Mouse (Mus musculus) hindbrain, embryonic 16.5 days (tissue): ENCODE measurements at regions not wholly inside any gene's neighbourhood (a gene's known extent, or its start where the extent isn't known, plus 50 kb on each side); places are given as distances from the start of the nearest gene placed in this dataset.

Source experiments
- ATAC-seq: fragments of 200-750 bp; cut with Nextera tagmentation; 2 replicates; pipeline ENCODE4 v1.8.0; 2017; ENCODE audit warnings: moderate TSS enrichment, moderate library complexity
- H3K27ac ChIP-seq: fragments of 300-500 bp; sonication (generic); 2 replicates; pipeline ENCODE4 v1.5.1; 2014; ENCODE audit warnings: low read depth, mild to moderate bottlenecking, control low read depth, low read length, moderate library complexity
- H3K27me3 ChIP-seq: fragments of 300-500 bp; sonication (generic); replicated peaks from 2 replicates; pipeline ENCODE4 v1.6.1; 2014; ENCODE audit warnings: low read length; ENCODE audit not compliant: control insufficient read depth, insufficient read depth
- H3K36me3 ChIP-seq: fragments of 300-500 bp; sonication (generic); 2 replicates; pipeline ENCODE4 v1.6.1; 2014; ENCODE audit warnings: mild to moderate bottlenecking, low read length, moderate library complexity, mixed read lengths; ENCODE audit not compliant: control insufficient read depth, insufficient read depth
- H3K4me1 ChIP-seq: fragments of 300-500 bp; sonication (generic); 2 replicates; pipeline ENCODE4 v1.6.1; 2014; ENCODE audit warnings: low read depth, low read length; ENCODE audit not compliant: control insufficient read depth, insufficient read depth
- H3K4me2 ChIP-seq: fragments of 300-500 bp; sonication (generic); 2 replicates; pipeline ENCODE4 v1.6.1; 2014; ENCODE audit warnings: mild to moderate bottlenecking, low read length, control low read depth, moderate library complexity
- H3K4me3 ChIP-seq: fragments of 300-500 bp; sonication (generic); 2 replicates; pipeline ENCODE4 v1.5.1; 2014; ENCODE audit warnings: mild to moderate bottlenecking, low read length, control low read depth, moderate library complexity
- H3K9ac ChIP-seq: fragments of 300-500 bp; sonication (generic); 2 replicates; pipeline ENCODE4 v1.6.1; 2014; ENCODE audit warnings: low read depth, mild to moderate bottlenecking, control low read depth, low read length, moderate library complexity
- H3K9me3 ChIP-seq: fragments of 300-500 bp; sonication (generic); 2 replicates; pipeline ENCODE4 v1.6.1; 2014; ENCODE audit warnings: mild to moderate bottlenecking, low read length, moderate library complexity; ENCODE audit not compliant: control insufficient read depth
- WGBS: fragments of 180-500 bp; shearing (Covaris S2); extraction: QIAGEN DNeasy Blood & Tissue Kit; methylation state at CpG from one replicate; pipeline ENCODE4 v1.1.7; 2014; 5-methylcytosine and 5-hydroxymethylcytosine counted together

DNA sequence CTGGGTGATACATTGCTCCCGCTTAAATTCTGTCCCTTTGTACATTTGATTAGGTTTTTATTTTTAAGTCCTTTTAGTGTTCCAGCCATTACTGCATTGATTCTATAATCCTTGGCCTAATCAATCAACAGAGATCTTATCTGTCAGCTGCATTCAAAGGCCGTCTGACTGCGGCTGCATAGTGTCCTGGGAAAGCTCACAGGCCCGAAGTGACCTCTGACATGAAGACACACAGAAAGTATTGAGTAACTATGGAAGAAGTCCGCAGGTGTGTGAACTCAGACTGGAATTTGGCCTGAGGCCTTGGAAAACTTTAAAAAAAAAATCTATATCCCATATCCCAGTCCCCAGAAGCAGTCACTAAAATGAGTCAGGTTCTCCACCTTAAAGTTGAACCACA is 67.4 kb upstream of the Ptpn13 start:
- no peaks in the 10 kb centered on the region for H3K36me3 ChIP-seq
- ATAC-seq = no peak
- H3K27ac ChIP-seq = no peak overlapping the region
- H3K4me1 ChIP-seq = peaks cover 8% of the 10 kb centered on the region
- no peak overlapping the region for H3K4me2 ChIP-seq
- H3K9ac ChIP-seq = no peak overlapping the region
- H3K4me3 ChIP-seq = no peak overlapping the region
- peaks cover 2% of the 10 kb centered on the region; the same call in 1 of the 2 replicates for H3K27me3 ChIP-seq
- no peaks in the 10 kb centered on the region for H3K9me3 ChIP-seq
- WGBS = 80% methylated on average over 5 of the region's 5 CpGs

DNA sequence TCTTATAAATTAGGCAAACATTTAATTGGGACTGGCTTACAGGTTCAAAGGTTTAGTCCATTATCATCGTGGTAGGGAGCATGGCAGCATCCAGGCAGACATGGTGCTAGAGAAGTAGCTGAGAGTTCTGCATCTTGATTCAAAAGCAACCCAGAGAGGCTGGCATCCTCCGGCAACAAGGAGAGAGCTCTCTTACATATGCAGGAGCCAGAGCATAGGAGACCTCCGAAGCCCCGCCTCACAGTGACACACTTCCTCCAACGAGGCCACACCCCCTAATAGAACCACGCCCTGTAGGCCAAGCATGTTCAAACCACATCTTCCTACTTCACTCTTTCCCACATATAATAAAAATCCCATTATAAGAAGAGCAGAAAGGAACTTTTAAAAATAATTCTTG is 68.5 kb upstream of the Ptpn13 start:
- no peak overlapping the region for H3K9ac ChIP-seq
- WGBS = 54% methylated on average over 6 of the region's 6 CpGs
- peaks cover 6% of the 10 kb centered on the region for H3K9me3 ChIP-seq
- H3K4me2 ChIP-seq = peak overlapping the region; percentile 60
- peak; percentile 67; the same call in 1 of the 2 replicates for ATAC-seq
- no peak overlapping the region for H3K27ac ChIP-seq
- peaks cover 8% of the 10 kb centered on the region for H3K4me1 ChIP-seq
- no peak overlapping the region for H3K4me3 ChIP-seq
- H3K27me3 ChIP-seq = peaks cover 2% of the 10 kb centered on the region; the same call in 1 of the 2 replicates
- no peaks in the 10 kb centered on the region for H3K36me3 ChIP-seq

- Histone ChIP-seq H3K27ac (no peak overlapping the region), H3K27me3 (peaks cover 2% of the 10 kb centered on the region; the same call in 1 of the 2 replicates), H3K9ac (peak overlapping the region; percentile 51), H3K4me1 (peaks cover 8% of the 10 kb centered on the region), H3K4me2 (peak overlapping the region; percentile 60), H3K4me3 (peak overlapping the region; percentile 28), H3K36me3 (no peaks in the 10 kb centered on the region), H3K9me3 (peaks cover 7% of the 10 kb centered on the region)
- 13% methylated on average over 21 of the region's 21 CpGs for WGBS
- ATAC-seq = peak; percentile 65
Observed at GRCm38 (mm10) chr5:103355372-103356300, 69.4 kb upstream of the Ptpn13 start.

DNA sequence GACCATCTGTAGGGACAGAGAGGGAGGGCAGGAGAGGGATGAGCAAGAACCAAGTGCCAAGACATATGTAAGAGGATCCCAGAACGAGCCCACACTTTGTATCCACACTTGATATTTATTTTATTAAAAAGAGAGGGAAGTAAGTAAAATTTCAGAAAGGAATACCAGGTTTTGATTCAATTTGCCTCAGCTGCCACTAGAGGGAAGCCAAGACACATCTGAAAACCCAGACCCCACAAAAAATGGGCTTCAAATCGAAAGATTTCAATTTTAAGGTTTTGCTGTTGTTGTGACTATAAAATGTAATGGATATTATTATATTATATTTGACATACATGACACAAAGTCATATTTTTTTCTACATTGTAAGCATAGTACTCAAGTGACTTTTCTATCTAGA is 81.1 kb upstream of the Ptpn13 start:
- WGBS = 25% methylated on average over 2 of the region's 2 CpGs
- no peak overlapping the region for H3K4me2 ChIP-seq
- H3K4me3 ChIP-seq = no peak overlapping the region
- H3K27ac ChIP-seq = no peak overlapping the region
- no peaks in the 10 kb centered on the region for H3K27me3 ChIP-seq
- H3K9ac ChIP-seq = no peak overlapping the region
- ATAC-seq = no peak
- peaks cover 7% of the 10 kb centered on the region for H3K4me1 ChIP-seq
- no peaks in the 10 kb centered on the region for H3K36me3 ChIP-seq
- H3K9me3 ChIP-seq = peaks cover 5% of the 10 kb centered on the region; the same call in 1 of the 2 replicates

- Histone ChIP-seq H3K27me3 (no peaks in the 10 kb centered on the region), H3K4me1 (peaks cover 12% of the 10 kb centered on the region), H3K4me3 (no peak overlapping the region), H3K36me3 (no peaks in the 10 kb centered on the region), H3K9me3 (peaks cover 5% of the 10 kb centered on the region; the same call in 1 of the 2 replicates), H3K4me2 (no peak overlapping the region), H3K27ac (no peak overlapping the region), H3K9ac (no peak overlapping the region)
- 19% methylated on average over 3 of the region's 3 CpGs for WGBS
- ATAC-seq = peak; percentile 74; the same call in 1 of the 2 replicates
Observed at GRCm38 (mm10) chr5:103341456-103341855, 83.5 kb upstream of the Ptpn13 start.

DNA sequence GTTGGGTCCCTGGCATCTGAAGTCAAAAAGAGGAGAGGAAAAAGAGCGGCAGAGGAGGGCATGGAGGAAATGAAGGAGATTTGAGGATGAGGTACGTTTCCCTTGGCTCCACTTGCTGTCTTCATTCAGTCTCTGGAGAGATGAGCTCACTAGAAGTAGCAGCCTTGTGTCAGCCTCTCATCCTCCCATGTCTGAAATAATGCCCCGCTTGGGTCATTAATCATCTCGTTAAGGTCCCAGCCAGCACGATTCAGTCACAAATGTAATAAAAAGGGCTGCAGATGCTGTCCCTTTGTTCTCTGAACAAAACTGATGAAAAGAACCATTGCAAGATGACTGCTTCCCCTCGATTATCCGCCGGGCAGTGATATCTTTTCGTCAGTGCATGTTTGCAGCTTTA is 84.4 kb upstream of the Ptpn13 start:
- ATAC-seq = no peak
- Histone ChIP-seq H3K4me2 (peak overlapping the region; percentile 13; the same call in 1 of the 2 replicates), H3K9me3 (no peaks in the 10 kb centered on the region), H3K9ac (no peak overlapping the region), H3K4me1 (peaks cover 20% of the 10 kb centered on the region), H3K27me3 (no peaks in the 10 kb centered on the region), H3K27ac (no peak overlapping the region), H3K4me3 (no peak overlapping the region), H3K36me3 (no peaks in the 10 kb centered on the region)
- 20% methylated on average over 9 of the region's 9 CpGs for whole genome bisulfite sequencing

DNA sequence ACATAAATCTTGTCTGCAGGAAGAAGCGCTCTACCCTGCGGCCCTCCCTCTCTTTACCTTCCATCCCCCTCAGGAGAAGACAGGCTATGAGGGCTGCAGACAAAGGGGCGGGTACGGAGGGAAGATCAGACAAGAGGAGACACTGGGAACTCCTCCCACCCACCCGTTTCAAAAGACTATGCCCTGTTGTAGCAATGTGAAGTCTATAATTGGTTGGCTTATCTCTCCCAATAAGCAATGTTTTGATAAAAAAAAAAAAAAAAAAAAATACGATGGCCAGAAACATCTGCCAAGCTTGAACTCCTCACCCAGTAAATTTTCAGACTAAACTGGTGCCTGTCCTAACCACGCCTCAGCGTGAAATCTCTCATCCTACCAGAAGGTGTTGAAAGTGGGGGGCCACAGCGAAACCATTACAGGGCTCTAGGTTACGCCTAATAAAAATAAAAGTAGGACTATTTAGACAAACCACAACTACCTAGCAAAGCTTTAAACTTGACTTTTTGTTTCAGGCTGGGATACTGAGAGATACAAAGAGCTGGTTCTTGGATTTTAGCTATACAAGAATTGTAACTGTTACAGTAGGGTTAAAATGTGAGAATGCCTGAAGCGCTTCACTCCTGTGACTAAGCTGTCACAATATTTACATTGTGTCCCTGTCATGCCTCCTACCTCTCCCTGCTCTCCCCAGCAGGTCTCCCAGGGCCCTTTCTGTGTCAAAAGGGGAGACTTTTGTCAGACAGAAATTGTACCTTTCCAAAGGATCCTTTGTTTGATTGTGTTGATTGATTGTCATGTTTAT is 88.1 kb upstream of the Ptpn13 start:
- 12% methylated on average over 11 of the region's 11 CpGs for WGBS
- no peaks in the 10 kb centered on the region for H3K9me3 ChIP-seq
- 0 out of 2 replicates have a peak overlapping the region, but pooled peaks have one; percentile 1 for H3K4me3 ChIP-seq
- peak overlapping the region; percentile 44 for H3K4me2 ChIP-seq
- H3K27me3 ChIP-seq = no peaks in the 10 kb centered on the region
- H3K9ac ChIP-seq = no peak overlapping the region
- 0 out of 2 replicates have a peak, but pooled peaks have one; percentile 41 for ATAC-seq
- no peaks in the 10 kb centered on the region for H3K36me3 ChIP-seq
- H3K27ac ChIP-seq = no peak overlapping the region; the same call in 1 of the 2 replicates
- H3K4me1 ChIP-seq = peaks cover 20% of the 10 kb centered on the region

DNA sequence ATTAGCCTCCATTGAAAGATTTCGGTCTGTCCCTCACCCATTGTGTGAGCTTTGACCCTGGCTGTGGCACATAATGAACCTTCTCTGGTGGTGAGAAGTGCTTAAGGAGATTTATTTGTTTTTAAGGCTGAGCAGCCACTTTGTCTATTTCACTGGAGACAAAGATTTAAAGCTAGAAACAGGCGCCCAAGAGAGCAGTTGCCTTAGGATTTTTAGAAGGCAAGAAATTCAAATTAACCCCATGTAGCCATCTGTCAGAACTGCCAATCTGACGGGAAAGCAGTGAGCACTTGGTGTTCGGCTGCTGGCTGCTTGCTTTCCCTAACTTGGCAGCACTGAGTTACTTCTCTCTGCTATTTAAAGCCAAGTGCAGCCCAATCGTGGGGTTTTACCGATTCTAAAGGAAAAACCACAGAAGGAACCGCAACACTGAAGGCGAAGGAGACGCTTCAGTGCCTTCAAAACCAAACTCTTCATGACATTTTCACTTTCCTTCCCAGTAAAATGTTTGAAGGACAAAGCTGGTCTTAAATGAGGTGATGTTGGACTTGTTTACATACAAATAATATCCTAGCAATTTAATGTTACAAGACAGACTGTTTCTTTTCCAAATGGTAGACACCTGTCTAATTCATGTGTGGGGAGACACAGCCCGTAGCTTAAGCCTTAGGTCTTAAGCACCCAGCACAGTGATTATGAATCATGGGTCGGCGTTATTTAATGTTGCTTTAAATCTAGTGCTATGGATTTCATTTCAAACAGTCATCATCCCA is 88.9 kb upstream of the Ptpn13 start:
- H3K9me3 ChIP-seq = no peaks in the 10 kb centered on the region
- no peaks in the 10 kb centered on the region for H3K36me3 ChIP-seq
- peaks cover 16% of the 10 kb centered on the region for H3K4me1 ChIP-seq
- H3K4me2 ChIP-seq = peak overlapping the region; percentile 44
- no peaks in the 10 kb centered on the region for H3K27me3 ChIP-seq
- 10% methylated on average over 12 of the region's 12 CpGs for WGBS
- no peak overlapping the region for H3K9ac ChIP-seq
- ATAC-seq = peak; percentile 67; the same call in 1 of the 2 replicates
- 0 out of 2 replicates have a peak overlapping the region, but pooled peaks have one; percentile 1 for H3K4me3 ChIP-seq
- H3K27ac ChIP-seq = no peak overlapping the region; the same call in 1 of the 2 replicates
